Mouse (Mus musculus): ENCODE data around the gene Immp2l. TPM values are rescaled to one million over a fixed set of nuclear protein-coding genes. Genes with fewer than 3 reads are reported as not detected.

Immp2l gene
- polyA plus RNA-seq, 1 experiment from 2014 or later: 9.4 TPM

DNA sequence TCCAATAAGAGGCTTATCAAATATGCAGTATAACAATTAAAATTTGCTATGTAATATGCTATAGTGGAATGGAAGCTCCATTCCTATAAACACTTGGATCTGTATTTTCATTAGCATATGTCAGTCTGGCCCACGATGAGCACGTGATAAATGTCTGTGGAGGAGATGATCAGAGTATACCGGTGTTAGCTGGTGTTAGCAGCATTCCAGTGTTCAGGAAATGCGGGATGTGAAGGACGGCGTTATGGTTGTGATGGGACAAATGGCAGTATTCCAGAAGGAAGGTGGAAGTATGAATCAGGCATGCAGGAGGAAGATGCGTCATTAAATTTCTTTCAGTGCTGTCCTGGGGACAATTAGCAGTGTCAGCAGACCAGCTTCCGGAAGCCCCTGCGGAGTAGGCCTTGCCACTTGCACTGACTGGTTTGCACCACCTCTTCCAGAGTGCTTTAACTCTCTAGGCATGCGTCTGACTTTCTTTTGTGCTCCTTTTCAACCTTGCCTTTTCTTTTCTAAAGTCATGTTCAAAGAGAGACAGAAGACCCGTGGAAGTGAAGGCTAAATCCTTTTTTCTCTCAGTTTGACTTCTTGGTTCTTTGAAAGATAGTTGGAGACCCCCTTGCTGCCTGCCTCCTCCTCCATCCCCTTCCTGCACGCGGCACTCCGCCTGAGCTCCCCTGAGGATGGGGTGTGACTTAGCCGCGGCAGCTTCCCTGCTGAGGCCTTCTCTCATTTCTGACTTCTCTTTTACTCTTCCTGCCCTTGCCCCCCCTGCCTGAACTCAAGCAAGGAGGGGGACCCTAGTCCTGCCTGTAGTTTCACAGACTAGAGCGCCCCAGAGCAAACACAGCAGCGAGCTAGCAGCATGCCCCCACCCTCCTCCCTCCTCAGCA, 541.9 kb downstream of the Immp2l start:
- peak overlapping the region; percentile 61 for H3K4me2 ChIP-seq (ENCODE audit: low read depth, low read length)
- 17% methylated on average over 18 of the region's 18 CpGs for WGBS
- no peaks in the 10 kb centered on the region for H3K27me3 ChIP-seq (ENCODE audit: control insufficient read depth, insufficient read depth, low read length)
- peaks cover 8% of the 10 kb centered on the region for H3K4me1 ChIP-seq (ENCODE audit: control insufficient read depth, insufficient read depth, low read length)
- H3K27ac ChIP-seq (ENCODE audit: low read length): no peak overlapping the region
- no peaks in the 10 kb centered on the region for H3K36me3 ChIP-seq (ENCODE audit: control insufficient read depth, insufficient read depth)
- peak overlapping the region; percentile 19 for H3K4me3 ChIP-seq (ENCODE audit: low read length)
- no peaks in the 10 kb centered on the region for H3K9me3 ChIP-seq (replicated peaks; ENCODE audit: control insufficient read depth, low read length)
- peak overlapping the region; percentile 29 for H3K9ac ChIP-seq (ENCODE audit: low read length)
- ATAC-seq (replicated peaks; ENCODE audit: extremely low read depth, insufficient read depth, low FRiP score): peak; percentile 65

DNA sequence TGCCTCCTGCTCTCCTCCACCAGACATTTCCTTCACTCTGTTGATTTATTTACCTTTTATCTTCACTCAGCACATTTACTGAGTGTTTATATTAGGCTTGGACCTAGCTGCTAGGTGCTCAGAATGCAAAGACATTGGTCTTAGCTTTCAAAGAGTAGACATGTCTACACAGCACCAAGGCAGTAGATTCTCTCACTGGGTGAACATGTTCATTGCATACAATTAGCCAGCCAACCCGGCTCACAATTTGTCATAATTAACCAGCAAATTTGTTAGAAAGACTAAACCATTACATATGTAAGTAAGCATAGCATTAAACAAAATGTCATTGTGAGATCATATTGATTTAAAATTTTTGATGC, 542.5 kb downstream of the Immp2l start:
- H3K27me3 ChIP-seq (ENCODE audit: control insufficient read depth, insufficient read depth, low read length): no peaks in the 10 kb centered on the region
- peaks cover 8% of the 10 kb centered on the region for H3K4me1 ChIP-seq (ENCODE audit: control insufficient read depth, insufficient read depth, low read length)
- no peaks in the 10 kb centered on the region for H3K36me3 ChIP-seq (ENCODE audit: control insufficient read depth, insufficient read depth)
- peak; percentile 28; the same call in 1 of the 2 replicates for ATAC-seq (replicated peaks; ENCODE audit: extremely low read depth, insufficient read depth, low FRiP score)
- 29% methylated on average over 1 of the region's 1 CpGs for WGBS
- H3K27ac ChIP-seq (ENCODE audit: low read length): no peak overlapping the region
- no peak overlapping the region; the same call in 1 of the 2 replicates for H3K9ac ChIP-seq (ENCODE audit: low read length)
- H3K4me2 ChIP-seq (ENCODE audit: low read depth, low read length): peak overlapping the region; percentile 61
- H3K9me3 ChIP-seq (replicated peaks; ENCODE audit: control insufficient read depth, low read length): no peaks in the 10 kb centered on the region
- peak overlapping the region; percentile 19; the same call in 1 of the 2 replicates for H3K4me3 ChIP-seq (ENCODE audit: low read length)

DNA sequence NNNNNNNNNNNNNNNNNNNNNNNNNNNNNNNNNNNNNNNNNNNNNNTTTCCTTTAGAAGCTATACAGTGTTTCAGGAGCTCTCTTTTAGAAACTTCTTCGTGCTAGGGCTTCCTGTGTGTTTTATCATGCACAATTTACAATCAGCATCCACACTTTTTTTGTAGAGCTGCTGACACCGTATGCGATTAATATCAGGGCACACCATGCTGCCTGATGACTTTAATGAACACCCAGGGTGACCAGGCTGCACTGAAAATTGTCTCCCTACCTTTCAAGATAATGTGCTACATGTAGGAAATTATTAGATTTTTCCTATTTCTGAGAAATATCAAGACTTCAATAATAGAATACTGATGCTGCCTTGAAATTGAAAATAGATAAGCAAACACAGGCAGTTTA, 549.9 kb downstream of the Immp2l start:
- H3K36me3 ChIP-seq (ENCODE audit: control insufficient read depth, insufficient read depth): no peaks in the 10 kb centered on the region
- H3K4me3 ChIP-seq (ENCODE audit: low read length): no peak overlapping the region
- no peaks in the 10 kb centered on the region for H3K9me3 ChIP-seq (replicated peaks; ENCODE audit: control insufficient read depth, low read length)
- H3K4me2 ChIP-seq (ENCODE audit: low read depth, low read length): no peak overlapping the region
- no peaks in the 10 kb centered on the region for H3K27me3 ChIP-seq (ENCODE audit: control insufficient read depth, insufficient read depth, low read length)
- 38% methylated on average over 3 of the region's 3 CpGs for WGBS
- H3K4me1 ChIP-seq (ENCODE audit: control insufficient read depth, insufficient read depth, low read length): no peaks in the 10 kb centered on the region
- ATAC-seq (replicated peaks; ENCODE audit: extremely low read depth, insufficient read depth, low FRiP score): no peak
- H3K27ac ChIP-seq (ENCODE audit: low read length): no peak overlapping the region
- H3K9ac ChIP-seq (ENCODE audit: low read length): no peak overlapping the region

DNA sequence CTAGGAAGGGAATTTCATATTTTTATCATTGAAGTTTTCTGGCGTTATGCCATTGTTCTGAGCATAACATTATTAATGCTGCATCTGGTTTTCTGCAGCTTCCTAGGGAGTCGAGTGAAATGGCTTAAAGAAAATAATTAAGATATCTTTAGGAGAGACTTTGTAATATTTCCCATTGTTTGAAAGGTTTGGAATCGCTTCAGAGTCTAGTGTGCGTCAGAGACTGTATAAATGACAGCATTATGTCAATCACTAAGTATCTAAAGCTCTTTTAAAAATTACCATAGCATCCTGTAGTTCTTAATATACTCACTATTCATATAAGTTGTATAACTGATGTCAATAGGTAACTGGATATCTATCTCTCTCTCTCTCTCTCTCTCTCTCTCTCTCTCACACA, 551.3 kb downstream of the Immp2l start:
- no peak for ATAC-seq (replicated peaks; ENCODE audit: extremely low read depth, insufficient read depth, low FRiP score)
- Histone ChIP-seq H3K27me3 (ENCODE audit: control insufficient read depth, insufficient read depth, low read length) (no peaks in the 10 kb centered on the region), H3K4me3 (ENCODE audit: low read length) (no peak overlapping the region), H3K4me2 (ENCODE audit: low read depth, low read length) (no peak overlapping the region), H3K9me3 (replicated peaks; ENCODE audit: control insufficient read depth, low read length) (no peaks in the 10 kb centered on the region), H3K4me1 (ENCODE audit: control insufficient read depth, insufficient read depth, low read length) (no peaks in the 10 kb centered on the region), H3K9ac (ENCODE audit: low read length) (no peak overlapping the region), H3K27ac (ENCODE audit: low read length) (no peak overlapping the region), H3K36me3 (ENCODE audit: control insufficient read depth, insufficient read depth) (no peaks in the 10 kb centered on the region)
- WGBS: 58% methylated on average over 4 of the region's 4 CpGs

DNA sequence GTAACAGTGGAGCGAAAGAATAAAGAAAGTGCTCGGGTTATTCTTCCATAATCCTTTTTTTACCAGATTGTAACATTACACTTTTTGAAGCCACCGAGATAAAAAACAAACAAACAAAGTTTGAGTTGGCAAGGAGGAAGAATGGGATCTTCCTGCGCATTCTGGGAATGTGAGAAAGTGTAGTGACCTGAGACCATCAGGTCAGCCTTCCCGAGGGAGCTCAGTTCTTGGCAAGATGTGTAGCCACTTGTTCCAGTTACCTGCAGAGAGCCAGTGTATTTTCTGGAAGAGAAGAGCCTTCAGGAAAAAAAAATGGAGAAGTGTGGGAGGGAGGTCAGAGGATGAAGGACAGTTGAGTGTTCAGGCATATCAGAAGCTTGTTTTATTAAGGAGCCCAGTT, 569.5 kb downstream of the Immp2l start:
- no peak for ATAC-seq (replicated peaks; ENCODE audit: extremely low read depth, insufficient read depth, low FRiP score)
- Histone ChIP-seq H3K36me3 (ENCODE audit: control insufficient read depth, insufficient read depth) (no peaks in the 10 kb centered on the region), H3K4me1 (ENCODE audit: control insufficient read depth, insufficient read depth, low read length) (no peaks in the 10 kb centered on the region), H3K27ac (ENCODE audit: low read length) (no peak overlapping the region), H3K9ac (ENCODE audit: low read length) (no peak overlapping the region), H3K4me3 (ENCODE audit: low read length) (no peak overlapping the region), H3K4me2 (ENCODE audit: low read depth, low read length) (no peak overlapping the region), H3K27me3 (ENCODE audit: control insufficient read depth, insufficient read depth, low read length) (no peaks in the 10 kb centered on the region), H3K9me3 (replicated peaks; ENCODE audit: control insufficient read depth, low read length) (no peaks in the 10 kb centered on the region)
- whole genome bisulfite sequencing: 76% methylated on average over 5 of the region's 5 CpGs

GRCm38 (mm10) chr12:41594037-41594436, 570.1 kb downstream of the Immp2l start:
- 88% methylated on average over 4 of the region's 4 CpGs for WGBS
- Histone ChIP-seq H3K4me1 (ENCODE audit: control insufficient read depth, insufficient read depth, low read length) (no peaks in the 10 kb centered on the region), H3K27ac (ENCODE audit: low read length) (no peak overlapping the region), H3K9me3 (replicated peaks; ENCODE audit: control insufficient read depth, low read length) (no peaks in the 10 kb centered on the region), H3K4me3 (ENCODE audit: low read length) (no peak overlapping the region), H3K4me2 (ENCODE audit: low read depth, low read length) (no peak overlapping the region), H3K27me3 (ENCODE audit: control insufficient read depth, insufficient read depth, low read length) (no peaks in the 10 kb centered on the region), H3K9ac (ENCODE audit: low read length) (no peak overlapping the region), H3K36me3 (ENCODE audit: control insufficient read depth, insufficient read depth) (no peaks in the 10 kb centered on the region)
- no peak for ATAC-seq (replicated peaks; ENCODE audit: extremely low read depth, insufficient read depth, low FRiP score)

DNA sequence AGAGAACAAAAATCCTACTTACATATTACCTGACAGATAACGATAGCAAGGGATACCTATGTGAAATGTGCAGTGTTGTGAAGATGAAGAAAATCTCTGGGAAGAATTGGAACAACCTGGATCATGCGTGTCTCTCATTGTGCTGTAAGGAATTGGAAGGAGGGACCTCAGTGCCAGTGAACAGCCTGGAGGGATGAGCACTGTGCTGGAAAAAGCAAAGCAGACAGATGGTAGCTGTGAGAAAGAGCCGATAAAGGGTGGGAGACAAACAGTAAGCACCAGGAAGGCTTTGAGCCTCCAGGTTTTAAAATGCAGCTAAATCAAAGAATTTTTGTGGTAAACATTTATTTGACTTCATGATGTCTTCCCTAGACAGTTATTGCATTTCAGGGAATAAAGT, 591.4 kb downstream of the Immp2l start:
- Histone ChIP-seq H3K36me3 (ENCODE audit: control insufficient read depth, insufficient read depth) (no peaks in the 10 kb centered on the region), H3K4me1 (ENCODE audit: control insufficient read depth, insufficient read depth, low read length) (no peaks in the 10 kb centered on the region), H3K4me2 (ENCODE audit: low read depth, low read length) (no peak overlapping the region), H3K9ac (ENCODE audit: low read length) (no peak overlapping the region), H3K27me3 (ENCODE audit: control insufficient read depth, insufficient read depth, low read length) (no peaks in the 10 kb centered on the region), H3K27ac (ENCODE audit: low read length) (no peak overlapping the region), H3K4me3 (ENCODE audit: low read length) (no peak overlapping the region), H3K9me3 (replicated peaks; ENCODE audit: control insufficient read depth, low read length) (no peaks in the 10 kb centered on the region)
- no peak for ATAC-seq (replicated peaks; ENCODE audit: extremely low read depth, insufficient read depth, low FRiP score)
- WGBS: 72% methylated on average over 3 of the region's 3 CpGs

- WGBS: 84% methylated on average over 6 of the region's 6 CpGs
These were observed 597.5 kb downstream of the Immp2l start for GRCm38 (mm10) chr12:41621341-41621740.

DNA sequence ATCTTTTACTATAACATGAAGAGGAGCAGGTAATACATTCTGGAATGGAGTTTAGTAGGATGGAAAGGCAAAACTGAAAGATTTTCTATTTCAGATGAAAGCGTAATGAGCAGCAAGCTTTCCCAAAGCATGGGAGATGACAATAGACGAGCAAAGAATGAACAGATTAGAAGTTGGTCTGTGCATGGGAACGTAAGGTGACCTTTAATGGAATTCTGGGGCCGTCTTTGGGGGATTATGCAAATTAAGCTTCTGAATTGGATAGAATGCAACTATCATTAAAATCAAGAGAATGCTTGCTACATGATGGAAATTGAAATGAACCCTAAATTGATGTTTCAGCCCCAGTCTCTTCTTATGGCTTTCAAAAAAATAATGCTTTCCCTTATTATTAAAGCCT, 619.4 kb downstream of the Immp2l start:
- H3K4me3 ChIP-seq (ENCODE audit: low read length): no peak overlapping the region
- 74% methylated on average over 4 of the region's 4 CpGs for WGBS
- no peak for ATAC-seq (replicated peaks; ENCODE audit: extremely low read depth, insufficient read depth, low FRiP score)
- H3K9ac ChIP-seq (ENCODE audit: low read length): no peak overlapping the region
- H3K36me3 ChIP-seq (ENCODE audit: control insufficient read depth, insufficient read depth): no peaks in the 10 kb centered on the region
- no peak overlapping the region for H3K4me2 ChIP-seq (ENCODE audit: low read depth, low read length)
- H3K27ac ChIP-seq (ENCODE audit: low read length): no peak overlapping the region
- H3K4me1 ChIP-seq (ENCODE audit: control insufficient read depth, insufficient read depth, low read length): no peaks in the 10 kb centered on the region
- H3K27me3 ChIP-seq (ENCODE audit: control insufficient read depth, insufficient read depth, low read length): no peaks in the 10 kb centered on the region
- H3K9me3 ChIP-seq (replicated peaks; ENCODE audit: control insufficient read depth, low read length): no peaks in the 10 kb centered on the region

More at GRCm38 (mm10) chr12:41621341-41621740, 597.5 kb downstream of the Immp2l start:
- H3K4me3 ChIP-seq (ENCODE audit: low read length): no peak overlapping the region
- H3K4me1 ChIP-seq (ENCODE audit: control insufficient read depth, insufficient read depth, low read length): no peaks in the 10 kb centered on the region
- H3K36me3 ChIP-seq (ENCODE audit: control insufficient read depth, insufficient read depth): no peaks in the 10 kb centered on the region
- H3K9me3 ChIP-seq (replicated peaks; ENCODE audit: control insufficient read depth, low read length): no peaks in the 10 kb centered on the region
- no peak for ATAC-seq (replicated peaks; ENCODE audit: extremely low read depth, insufficient read depth, low FRiP score)
- no peak overlapping the region for H3K4me2 ChIP-seq (ENCODE audit: low read depth, low read length)
- no peak overlapping the region for H3K9ac ChIP-seq (ENCODE audit: low read length)
- no peaks in the 10 kb centered on the region for H3K27me3 ChIP-seq (ENCODE audit: control insufficient read depth, insufficient read depth, low read length)
- H3K27ac ChIP-seq (ENCODE audit: low read length): no peak overlapping the region
